Mouse (Mus musculus): ENCODE measurements around the gene Slbp.

Gene Slbp

DNA sequence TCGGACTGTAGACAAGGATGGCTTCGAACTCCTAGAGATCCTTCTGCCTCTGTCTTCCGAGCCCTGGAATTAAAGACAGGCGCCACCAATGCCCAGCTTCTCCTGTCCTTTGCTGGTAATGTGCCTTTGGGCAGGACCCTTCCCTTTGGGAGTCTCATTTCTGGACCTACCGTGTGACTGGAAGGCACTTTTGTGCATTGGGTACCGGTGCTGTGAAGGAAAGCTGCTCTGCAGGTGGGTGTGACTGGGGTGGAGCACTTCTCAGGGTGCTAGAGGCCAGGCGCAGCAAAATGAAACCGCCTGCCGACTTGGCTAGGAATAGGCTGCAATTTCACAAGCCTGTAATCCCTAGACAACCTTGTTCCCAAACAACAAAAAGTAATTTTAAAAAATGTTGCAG lies 22.3 kb downstream of the Slbp start:
- DNase-seq (ENCODE audit: low spot score in 2 of 2) = no peak

DNA sequence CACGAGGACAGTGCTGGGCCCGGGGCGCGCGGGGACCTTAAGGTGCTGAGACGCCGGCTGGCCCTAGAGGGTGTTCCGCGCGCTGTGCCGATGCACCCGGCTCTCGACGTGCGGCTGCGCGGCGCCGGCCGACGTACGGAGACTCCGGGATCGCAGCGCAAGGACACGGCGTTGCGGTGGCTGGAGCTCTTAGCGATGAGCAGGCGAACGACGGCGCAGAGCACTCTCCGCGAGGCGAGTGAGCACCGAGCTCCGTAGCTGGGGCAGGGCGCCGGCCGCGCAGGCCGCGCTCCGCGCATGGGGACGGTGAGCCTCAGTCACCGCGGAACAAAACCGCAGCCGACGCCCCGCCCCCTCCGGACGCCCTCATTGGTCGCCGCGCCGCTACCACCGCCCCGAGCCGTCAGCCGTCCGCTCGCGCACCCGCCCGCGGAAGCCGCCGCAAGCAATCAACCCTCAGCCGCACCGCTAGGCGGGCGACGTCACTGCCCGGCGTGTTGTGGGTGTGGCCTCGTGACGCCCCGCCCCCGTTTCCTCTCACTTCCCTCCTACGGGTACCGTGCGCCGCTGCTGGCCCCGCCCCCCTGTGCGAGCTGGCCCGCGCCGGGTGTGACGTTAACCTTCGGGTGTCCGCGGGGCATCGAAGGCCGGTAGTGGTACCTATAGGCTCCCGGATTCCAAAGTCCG lies 22.9 kb downstream of the Slbp start, which contains the start of the genes Fam53a and Gm9903:
Fam53a (minus strand) TSS at position 335 of the 687 bp plus-strand sequence.
Gm9903 (plus strand) TSS at position 625 of the 687 bp plus-strand sequence.
- DNase-seq (ENCODE audit: low spot score in 2 of 2) = peak; percentile 100

DNA sequence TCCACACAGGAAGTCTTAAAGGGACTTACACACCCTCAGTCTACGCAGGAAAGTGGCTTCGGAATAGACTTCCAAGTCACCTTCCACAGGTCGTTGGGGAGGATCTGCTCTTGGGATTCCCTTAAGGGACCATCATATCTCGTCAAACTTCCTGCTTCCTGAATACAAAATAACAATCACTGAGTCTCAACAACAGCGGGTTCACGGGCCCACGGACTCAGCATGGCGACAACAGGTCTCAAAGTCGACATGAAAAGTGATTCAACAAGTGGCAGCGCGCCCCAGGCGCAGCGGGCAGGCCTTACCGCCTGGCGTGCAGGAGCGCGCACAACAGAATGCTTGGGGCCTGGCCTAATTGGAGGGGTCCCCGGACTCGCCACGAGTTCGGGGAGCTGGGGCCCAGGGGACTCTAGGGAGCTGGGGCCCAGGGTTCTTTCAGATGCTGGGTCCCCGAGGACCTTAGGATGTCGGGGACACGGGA lies 23.5 kb downstream of the Slbp start:
- DNase-seq (ENCODE audit: low spot score in 2 of 2) = peak in 1 of 2 experiments; percentile 43

DNA sequence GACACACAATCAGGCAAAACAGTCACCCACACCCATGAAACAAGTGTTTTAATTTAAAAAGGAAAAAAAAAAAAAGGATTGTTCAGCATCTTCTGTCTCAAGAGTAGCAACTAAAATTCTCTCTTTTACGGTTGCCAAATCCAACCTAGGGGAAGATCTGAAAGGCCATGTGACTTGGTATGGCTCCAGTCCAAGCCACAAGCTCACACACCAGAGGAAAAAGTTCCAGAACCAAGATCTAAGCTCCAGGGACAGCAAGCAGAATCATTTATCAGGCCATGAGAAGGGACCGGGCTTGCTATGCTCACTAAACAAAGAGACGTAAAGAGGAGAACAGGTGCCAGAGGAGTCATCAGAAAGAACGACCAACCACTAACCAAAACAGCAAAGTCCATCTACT lies 24.4 kb downstream of the Slbp start:
- no peak for DNase-seq (ENCODE audit: low spot score in 2 of 2)

DNA sequence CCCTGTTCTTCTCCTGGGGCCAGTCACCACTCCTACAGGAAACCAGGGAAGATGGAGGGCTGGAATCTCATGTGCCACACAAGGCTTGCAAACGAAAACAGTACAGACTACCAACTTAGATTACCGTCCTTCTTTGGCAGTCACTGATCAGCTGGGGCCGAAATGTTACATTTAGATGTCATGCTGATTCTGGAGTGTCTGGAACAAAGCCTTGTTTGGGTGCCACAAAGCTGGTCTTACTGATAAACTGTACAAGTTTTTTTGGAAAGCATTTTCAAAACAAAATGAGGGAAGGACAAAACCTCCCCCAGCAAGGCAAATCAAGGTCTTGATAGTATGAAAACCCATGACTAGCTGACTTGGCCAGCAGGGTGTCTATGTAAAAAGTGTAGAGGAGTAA lies 28.6 kb downstream of the Slbp start:
- DNase-seq (ENCODE audit: low spot score in 2 of 2) = no peak

DNA sequence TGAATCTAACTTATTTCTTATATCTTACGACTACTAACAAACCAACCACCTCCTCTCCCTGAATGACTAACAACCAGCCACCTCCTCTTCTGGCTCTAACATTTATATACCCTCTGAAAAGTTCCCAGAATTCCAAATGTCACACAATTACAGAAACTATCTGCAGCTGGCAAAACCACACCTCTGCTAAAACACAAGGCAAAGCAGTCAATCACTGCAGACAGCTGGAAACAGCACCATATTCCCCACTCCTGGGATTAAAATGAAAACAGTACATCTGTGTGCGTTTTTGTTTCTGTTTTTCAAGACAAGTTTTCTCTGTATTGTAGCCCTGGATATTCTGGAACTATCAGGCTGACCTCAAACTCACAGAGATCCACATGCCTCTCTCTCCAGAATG lies 29.7 kb downstream of the Slbp start:
- no peak for DNase-seq (ENCODE audit: low spot score in 2 of 2)

DNA sequence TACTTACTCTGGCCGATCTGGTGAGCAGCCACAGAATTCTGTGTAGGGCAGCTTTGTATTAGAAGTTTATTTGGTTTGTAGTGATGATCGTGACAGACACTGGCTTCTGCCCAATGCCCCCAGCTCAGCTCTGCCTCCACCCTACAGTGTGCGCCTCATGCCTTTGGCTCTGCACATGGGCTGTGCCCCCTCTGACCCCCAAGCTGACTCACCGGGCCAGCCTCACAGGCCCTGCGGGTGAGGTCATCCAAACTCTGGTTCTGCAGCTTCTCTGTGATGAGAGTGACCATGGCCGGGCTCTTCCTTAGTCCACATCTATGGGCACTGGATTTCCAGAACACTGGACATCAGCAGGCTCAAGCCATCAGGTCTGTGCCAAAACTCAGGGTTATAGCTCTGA lies 38.0 kb downstream of the Slbp start:
- DNase-seq (ENCODE audit: low spot score in 2 of 2) = no peak

DNA sequence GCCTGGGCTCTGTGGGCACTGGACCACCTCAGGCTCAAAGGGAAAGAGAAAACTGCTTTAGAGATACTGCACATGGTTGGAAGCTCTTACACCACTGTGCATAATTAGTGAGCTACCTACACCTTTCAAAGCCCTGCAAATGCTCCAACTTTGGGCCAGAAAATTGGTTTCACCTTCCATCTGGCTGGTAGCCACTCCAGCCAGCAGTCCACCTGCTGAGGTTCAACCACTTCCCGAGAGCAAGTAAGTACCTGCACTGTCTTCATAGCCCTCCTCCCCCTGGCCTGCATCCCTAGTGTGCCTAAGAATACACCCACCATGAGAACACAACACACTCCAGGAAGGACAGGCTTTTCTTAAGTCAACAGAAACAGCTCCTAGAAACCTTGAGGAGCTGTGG lies 40.6 kb downstream of the Slbp start:
- no peak for DNase-seq (ENCODE audit: low spot score in 2 of 2)

DNA sequence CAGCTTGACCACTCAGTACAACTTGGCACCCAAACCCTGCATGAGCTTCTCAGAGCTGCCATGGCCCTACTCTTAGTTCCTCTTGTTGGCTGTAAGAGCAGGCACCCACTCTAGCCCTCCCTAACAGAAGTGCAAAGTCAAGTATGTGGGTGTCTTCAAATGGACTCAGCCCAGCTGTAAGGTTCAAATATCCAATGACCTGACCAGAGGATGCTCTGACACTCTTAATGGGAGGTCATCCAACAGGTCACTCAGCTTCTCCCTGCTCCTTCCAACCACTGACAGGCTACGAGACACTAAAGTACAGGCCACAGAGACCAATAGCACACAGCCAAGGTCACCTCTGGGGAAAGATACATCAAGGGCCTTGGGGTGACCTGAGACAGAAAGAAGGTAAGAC lies 43.1 kb downstream of the Slbp start:
- DNase-seq (ENCODE audit: low spot score in 2 of 2) = no peak

DNA sequence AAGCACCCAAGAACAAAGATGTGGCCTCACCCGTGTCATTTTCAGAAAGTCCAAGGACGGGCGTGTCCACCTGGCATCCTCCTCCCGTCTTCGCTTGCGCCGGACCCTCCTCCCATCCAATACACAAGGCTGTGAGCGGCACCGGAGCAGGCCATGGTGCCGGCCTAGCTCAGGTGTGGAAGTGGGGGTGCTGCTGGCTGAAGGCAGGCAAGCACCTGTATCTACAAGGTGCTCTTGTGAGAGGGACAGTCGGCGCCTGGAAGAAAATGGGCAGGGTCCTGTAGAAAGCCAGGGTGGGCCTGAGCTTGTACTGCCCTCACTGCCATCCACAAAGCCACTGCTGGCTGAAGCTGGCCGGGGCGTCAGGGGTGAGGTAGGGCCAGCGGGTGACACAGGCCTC lies 44.9 kb downstream of the Slbp start:
- no peak for DNase-seq (ENCODE audit: low spot score in 2 of 2)

DNA sequence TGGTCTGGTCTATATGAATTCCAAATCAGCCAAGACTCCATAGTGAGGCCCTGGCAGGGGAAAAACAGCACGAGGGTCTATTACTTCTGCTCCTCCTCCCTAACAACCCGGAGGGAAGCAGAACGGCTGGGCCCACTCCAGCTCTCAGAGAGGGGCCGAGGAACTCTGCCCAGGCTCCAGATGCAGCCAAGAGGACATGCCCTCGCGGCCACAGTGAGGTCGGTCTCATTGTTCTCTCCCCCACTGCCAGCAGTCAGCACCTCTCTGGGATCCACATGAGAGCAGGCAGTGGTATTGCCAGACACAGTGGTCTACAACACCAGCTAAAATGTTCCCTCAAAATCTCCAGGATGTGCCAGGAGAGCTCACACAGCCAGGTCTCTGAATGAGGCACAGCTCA lies 45.7 kb downstream of the Slbp start:
- peak in 1 of 2 experiments; percentile 39 for DNase-seq (ENCODE audit: low spot score in 2 of 2)

DNA sequence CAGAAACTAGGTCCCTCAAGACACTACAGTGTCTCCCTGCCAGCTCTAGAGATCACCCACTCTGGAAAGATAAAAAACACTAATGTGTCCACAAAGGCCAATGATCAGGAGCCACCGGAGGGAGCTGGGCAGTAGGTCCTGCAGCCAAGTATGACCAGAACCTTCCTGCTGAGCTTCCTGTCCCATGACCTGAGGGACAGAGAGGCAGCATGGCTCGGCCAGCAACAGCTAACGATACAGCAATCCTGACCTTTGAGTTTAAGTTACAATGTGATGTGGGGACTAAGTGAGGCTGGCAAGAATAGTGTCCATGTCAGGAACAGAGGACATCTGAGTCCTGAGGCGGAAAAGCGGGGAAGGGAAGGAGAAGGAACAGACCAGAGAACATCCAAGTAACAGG lies 47.1 kb downstream of the Slbp start:
- DNase-seq (ENCODE audit: low spot score in 2 of 2) = no peak

DNA sequence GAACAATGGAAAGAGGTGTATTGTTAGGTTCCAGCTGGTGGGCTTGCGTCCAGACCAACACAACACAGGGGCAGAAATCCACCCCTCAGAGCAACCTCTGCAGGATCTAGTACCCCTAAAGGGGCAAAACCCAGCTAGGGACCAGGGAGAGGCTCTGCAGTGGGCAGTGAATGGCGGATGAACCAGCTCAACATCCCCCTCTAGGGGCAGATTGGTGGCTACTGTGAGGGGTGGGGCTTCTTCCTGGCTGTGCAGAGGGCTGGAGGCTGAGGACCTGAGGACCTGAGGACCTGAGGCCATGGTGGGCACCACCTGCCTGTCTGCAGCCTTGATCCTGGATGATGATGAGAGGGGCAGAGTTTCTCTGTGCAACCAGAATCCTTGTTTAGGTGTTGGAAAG lies 58.8 kb downstream of the Slbp start:
- DNase-seq (ENCODE audit: low spot score in 2 of 2) = no peak

DNA sequence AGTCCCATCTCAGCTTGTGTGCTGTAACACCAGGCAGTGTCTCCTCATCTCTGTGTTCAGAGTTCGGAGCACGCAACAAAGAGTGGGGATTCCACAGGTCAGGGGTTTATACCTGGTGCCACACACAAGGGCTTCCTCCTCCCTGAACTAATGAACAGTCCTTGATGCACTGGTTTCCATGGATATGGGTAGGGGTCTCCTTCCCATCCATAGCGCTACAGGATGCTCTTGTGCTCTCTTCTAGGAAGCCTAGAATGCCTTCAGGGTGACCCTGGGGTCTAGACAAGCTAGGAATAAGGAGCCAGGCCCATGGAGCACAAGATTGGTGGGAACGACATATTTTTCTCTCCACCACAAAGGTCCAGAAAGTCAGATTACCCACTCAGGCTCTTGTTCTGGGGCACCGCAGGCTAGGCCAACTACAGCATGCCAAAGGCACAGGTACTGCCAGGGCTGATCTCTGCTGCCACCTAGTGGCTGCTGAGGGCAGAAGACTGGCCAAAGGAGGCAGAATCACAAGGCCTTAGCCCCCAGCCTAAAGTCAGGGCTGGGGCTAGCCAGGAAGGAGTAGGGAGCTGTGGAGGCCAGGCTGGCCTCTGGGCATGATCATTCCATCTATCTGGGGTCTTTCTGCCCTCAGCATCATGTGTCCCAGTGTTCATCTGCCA lies 63.0 kb downstream of the Slbp start:
- peak; percentile 63 to 81 for DNase-seq (ENCODE audit: low spot score in 2 of 2)

DNA sequence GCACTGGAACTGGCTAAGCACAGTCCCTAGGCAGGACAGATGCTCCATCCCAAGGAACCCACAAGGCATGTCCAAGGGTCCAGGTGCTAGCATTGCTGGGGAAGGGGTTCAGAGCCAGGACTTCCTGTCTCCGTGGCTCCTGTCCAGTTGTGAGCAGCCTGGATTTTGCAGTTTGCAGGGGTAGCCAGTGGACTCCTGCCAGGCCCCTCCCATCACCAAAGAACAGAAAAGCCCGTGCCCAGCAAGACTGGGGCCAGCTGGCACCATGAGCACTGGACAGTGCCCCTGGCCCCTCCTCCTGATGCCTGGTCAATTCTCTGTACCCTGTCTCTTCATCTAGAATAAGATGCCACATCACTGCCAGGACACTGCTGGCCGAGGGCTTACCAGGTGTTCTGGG lies 64.3 kb downstream of the Slbp start:
- peak in 1 of 2 experiments; percentile 26 for DNase-seq (ENCODE audit: low spot score in 2 of 2)

DNA sequence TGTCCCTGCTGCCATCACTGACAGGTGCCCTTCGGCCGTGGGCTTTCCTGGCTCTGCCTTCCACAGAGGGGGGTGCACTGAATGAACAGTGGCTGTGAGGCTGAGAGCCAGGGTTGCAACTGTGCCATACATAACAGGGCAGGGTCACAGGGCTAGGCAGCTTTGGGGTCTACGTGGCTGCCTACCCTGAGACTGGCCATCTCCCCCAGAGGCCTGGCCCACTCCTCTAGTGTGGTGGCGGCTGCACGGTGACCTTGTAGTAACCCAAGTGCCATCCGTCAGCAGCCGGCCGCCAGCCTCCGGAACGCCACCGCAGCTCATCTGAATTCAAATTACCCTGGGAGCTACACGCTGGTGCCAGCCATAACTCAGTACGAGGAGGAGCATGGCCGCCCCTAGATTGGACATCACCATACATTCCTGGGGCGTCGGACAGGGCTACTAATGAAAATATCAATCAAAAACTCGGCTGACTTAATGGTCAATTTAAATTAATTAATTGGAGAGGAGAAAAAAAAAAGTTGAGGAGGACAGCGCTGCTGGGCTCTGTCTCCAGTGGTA lies 64.8 kb downstream of the Slbp start:
- DNase-seq (ENCODE audit: low spot score in 2 of 2) = no peak

Data from cerebellum, postnatal 4 days (tissue).